In genomic region chr9:124016048-124016447, GRCm38 (mm10) we compare ENCODE assay signal across 41 mouse cellular contexts. TPM values are rescaled to one million over a fixed set of nuclear protein-coding genes. Genes with fewer than 3 reads are reported as not detected.
DNase-seq lines count a peak whose midpoint lies in the region; ATAC-seq and TF ChIP-seq lines count a peak whose summit lies in the region.
"Had no signal": no experiment of that assay in that cellular context is flagged by ENCODE, and none has a peak within 500 bp of the region (broad histone marks: within the 10 kb centered on the region; RNA-seq: fewer than 3 reads in every experiment).

No protein-coding gene starts in this region.

- 33% methylated on average over 2 of the region's 2 CpGs for WGBS in liver, postnatal 0 days (ENCODE audit: insufficient replicate concordance)
- 54% methylated on average over 2 of the region's 2 CpGs for WGBS in stomach, postnatal 0 days

- H3K4me1 ChIP-seq in bone marrow macrophage, adult 2 months (ENCODE audit: control insufficient read depth, insufficient read depth, low read length) = peaks cover 41% of the 10 kb centered on the region
- H3K4me1 ChIP-seq in liver, postnatal 0 days (ENCODE audit: insufficient read depth) = no peaks in the 10 kb centered on the region
- no peaks in the 10 kb centered on the region for H3K4me1 ChIP-seq in stomach, postnatal 0 days (replicated peaks; ENCODE audit: control insufficient read depth, insufficient read depth)
- H3K4me1 ChIP-seq: embryonic facial prominence, embryonic 12.5 days; heart, embryonic 12.5 days; hindbrain, embryonic 10.5 days; hindbrain, embryonic 15.5 days; kidney, embryonic 15.5 days; limb, embryonic 13.5 days; midbrain, embryonic 10.5 days had no signal

- no peaks in the 10 kb centered on the region for H3K36me3 ChIP-seq in liver, postnatal 0 days (replicated peaks; ENCODE audit: insufficient read depth, low read length)
- no peaks in the 10 kb centered on the region for H3K36me3 ChIP-seq in stomach, postnatal 0 days (ENCODE audit: control insufficient read depth, insufficient read depth, low read length)
- H3K36me3 ChIP-seq: embryonic facial prominence, embryonic 12.5 days; heart, embryonic 12.5 days; hindbrain, embryonic 10.5 days; hindbrain, embryonic 15.5 days; kidney, embryonic 15.5 days; limb, embryonic 13.5 days; midbrain, embryonic 10.5 days had no signal

- no peak overlapping the region for H3K4me3 ChIP-seq in bone marrow macrophage, adult 2 months (ENCODE audit: insufficient read depth, low read length)
- no peak overlapping the region for H3K4me3 ChIP-seq in liver, postnatal 0 days (ENCODE audit: low read depth, low read length)
- no peak overlapping the region for H3K4me3 ChIP-seq in stomach, postnatal 0 days (ENCODE audit: low read depth, low read length)
- H3K4me3 ChIP-seq: embryonic facial prominence, embryonic 12.5 days; heart, embryonic 12.5 days; hindbrain, embryonic 10.5 days; hindbrain, embryonic 15.5 days; kidney, embryonic 15.5 days; layer of hippocampus, adult 2 months; limb, embryonic 13.5 days; midbrain, embryonic 10.5 days had no signal

- TF ChIP-seq CTCF in bone marrow macrophage, adult 2 months (IDR thresholded peaks at IDR 0.05; ENCODE audit: low read depth, low read length) = no peak
- TF ChIP-seq CTCF in liver, postnatal 0 days (IDR thresholded peaks at IDR 0.05; ENCODE audit: low read depth) = no peak
- no peak for TF ChIP-seq CTCF in stomach, postnatal 0 days (IDR thresholded peaks at IDR 0.05; ENCODE audit: low read depth)

- no peak overlapping the region for H3K9ac ChIP-seq in liver, postnatal 0 days (replicated peaks)
- no peak overlapping the region for H3K9ac ChIP-seq in stomach, postnatal 0 days (ENCODE audit: low read length)
- H3K9ac ChIP-seq: embryonic facial prominence, embryonic 12.5 days; forebrain, postnatal 0 days; heart, embryonic 12.5 days; hindbrain, embryonic 15.5 days; kidney, embryonic 15.5 days; limb, embryonic 13.5 days had no signal

- peak; percentile 71; the same call in 1 of the 2 replicates for TF ChIP-seq EP300 in liver, postnatal 0 days (IDR thresholded peaks at IDR 0.05; ENCODE audit: low read depth)
- TF ChIP-seq EP300 in stomach, postnatal 0 days (optimal IDR thresholded peaks at IDR 0.05) = no peak

- no peaks in the 10 kb centered on the region for H3K27me3 ChIP-seq in liver, postnatal 0 days (ENCODE audit: insufficient read depth, low read length)
- H3K27me3 ChIP-seq in stomach, postnatal 0 days (ENCODE audit: control insufficient read depth, insufficient read depth, low read length) = no peaks in the 10 kb centered on the region
- H3K27me3 ChIP-seq: embryonic facial prominence, embryonic 12.5 days; heart, embryonic 12.5 days; hindbrain, embryonic 15.5 days; kidney, embryonic 15.5 days; limb, embryonic 13.5 days had no signal

- peak; percentile 74 for DNase-seq in 416B (ENCODE audit: low read depth)
- no peak for DNase-seq in liver, postnatal 0 days
- DNase-seq in layer of hippocampus, postnatal 36 days = no peak
- DNase-seq in kidney, adult 9 months = no peak
- DNase-seq in ovary, postnatal 36 days (ENCODE audit: low spot score) = no peak
- DNase-seq in stomach, postnatal 0 days (ENCODE audit: low spot score) = no peak
- DNase-seq: adrenal gland, adult 8-10 months; cerebellum, adult 8-10 months; cerebellum, postnatal 36 days; embryo, embryonic 11 days; forebrain, postnatal 0 days; gastrocnemius, postnatal 14 days; heart, adult 18-20 months; kidney, adult 11 months; kidney, postnatal 25 days; lung, adult 18-20 months; lung, postnatal 4 days; right cerebral cortex, postnatal 4 days; thymus, adult 2 months; thymus, postnatal 36 days had no signal

- no peak for TF ChIP-seq POLR2A in bone marrow macrophage, adult 2 months (IDR thresholded peaks at IDR 0.05; ENCODE audit: borderline replicate concordance, low read depth, low read length)

- no peak overlapping the region for H3K4me2 ChIP-seq in liver, postnatal 0 days (ENCODE audit: low read depth, low read length)
- no peak overlapping the region for H3K4me2 ChIP-seq in stomach, postnatal 0 days (replicated peaks; ENCODE audit: low read depth)
- H3K4me2 ChIP-seq: embryonic facial prominence, embryonic 12.5 days; heart, embryonic 12.5 days; hindbrain, embryonic 15.5 days; kidney, embryonic 15.5 days; limb, embryonic 13.5 days had no signal

- H3K27ac ChIP-seq in bone marrow macrophage, adult 2 months (ENCODE audit: insufficient read depth, low read depth, low read length) = 0 out of 2 replicates have a peak overlapping the region, but pooled peaks have one; percentile 8
- no peak overlapping the region for H3K27ac ChIP-seq in liver, postnatal 0 days (ENCODE audit: low read depth)
- no peak overlapping the region for H3K27ac ChIP-seq in stomach, postnatal 0 days (replicated peaks)
- H3K27ac ChIP-seq: embryonic facial prominence, embryonic 12.5 days; hindbrain, embryonic 10.5 days; hindbrain, embryonic 15.5 days; kidney, embryonic 15.5 days; layer of hippocampus, adult 2 months; limb, embryonic 13.5 days; midbrain, embryonic 10.5 days had no signal

- no peaks in the 10 kb centered on the region for H3K9me3 ChIP-seq in liver, postnatal 0 days (ENCODE audit: low read length)
- H3K9me3 ChIP-seq in stomach, postnatal 0 days (ENCODE audit: control insufficient read depth, low read length) = no peaks in the 10 kb centered on the region
- H3K9me3 ChIP-seq: embryonic facial prominence, embryonic 12.5 days; heart, embryonic 12.5 days; hindbrain, embryonic 10.5 days; hindbrain, embryonic 15.5 days; kidney, embryonic 15.5 days; limb, embryonic 13.5 days; midbrain, embryonic 10.5 days had no signal

- peak; percentile 44 to 57; a peak in 3 of 4 replicates for ATAC-seq in hematopoietic stem cell, adult 5-6 weeks (replicated peaks in 1 of 2; ENCODE audit: insufficient read depth in 1 of 2, low FRiP score in 2 of 2, low TSS enrichment in 1 of 2, low read depth in 1 of 2, poor library complexity in 2 of 2, severe bottlenecking in 2 of 2)
- peak; percentile 23; the same call in 1 of the 2 replicates for ATAC-seq in liver, postnatal 0 days
- no peak for ATAC-seq in stomach, postnatal 0 days (ENCODE audit: low FRiP score, low TSS enrichment)
- ATAC-seq: activated CD4-positive, CD25-positive, alpha-beta regulatory T cell, adult 4 months; forebrain, postnatal 0 days; inflammation-experienced regulatory T-cells, adult 6 months; lung, postnatal 0 days; midbrain, embryonic 16.5 days had no signal

RNA-seq across cellular contexts. Expression of gene Ccr3, which starts 5.7 kb away (rescaled TPM):
- 4.6 and 4.9 TPM in 2 replicates for polyA plus RNA-seq in bone marrow macrophage, adult 2 months (2012; ENCODE audit: insufficient read depth, insufficient read length, missing spikeins)
- total RNA-seq in hematopoietic stem cell, adult 5-6 weeks (2017) = 0.35 and 1.8 TPM in 2 replicates
- polyA plus RNA-seq in liver, postnatal 0 days (2015; fragmentation: Nextera tagmentation; extraction: Ambion mirVana) = 0.40 and 0.42 TPM in 2 replicates
- not detected for total RNA-seq in layer of hippocampus, postnatal 36 days (2021)
- polyA plus RNA-seq in stomach, postnatal 0 days (2015; fragmentation: Nextera tagmentation; extraction: Ambion mirVana) = 0.02 and 0.04 TPM in 2 replicates
- total RNA-seq: adrenal gland, adult 8-10 months; gastrocnemius, postnatal 14 days; heart, adult 18-20 months; layer of hippocampus, adult 2 months; layer of hippocampus, postnatal 14 days; left cerebral cortex, adult 8-10 months; left cerebral cortex, postnatal 36 days had no signal
- polyA plus RNA-seq: embryonic facial prominence, embryonic 12.5 days; forebrain, embryonic 11.5 days; forebrain, postnatal 0 days; heart, postnatal 0 days; hindbrain, embryonic 10.5 days; hindbrain, embryonic 15.5 days; midbrain, embryonic 10.5 days; midbrain, embryonic 16.5 days; neural tube, embryonic 11.5 days had no signal

RNA-seq across cellular contexts. Expression of gene Ccr1l1, which starts 37.8 kb away (rescaled TPM):
- polyA plus RNA-seq in bone marrow macrophage, adult 2 months (2012; ENCODE audit: insufficient read depth, insufficient read length, missing spikeins) = 1.3 TPM in 1 of 2 replicates, not detected in the other
- total RNA-seq in hematopoietic stem cell, adult 5-6 weeks (2017) = 0.44 TPM in 1 of 2 replicates, not detected in the other
- polyA plus RNA-seq in liver, postnatal 0 days (2015; fragmentation: Nextera tagmentation; extraction: Ambion mirVana) = 0.09 TPM in 1 of 2 replicates, not detected in the other
- not detected for total RNA-seq in layer of hippocampus, postnatal 36 days (2021)
- polyA plus RNA-seq in stomach, postnatal 0 days (2015; fragmentation: Nextera tagmentation; extraction: Ambion mirVana) = not detected in 2 replicates
- total RNA-seq: adrenal gland, adult 8-10 months; adrenal gland, postnatal 4 days; forebrain, postnatal 0 days; gastrocnemius, postnatal 14 days; heart, adult 18-20 months; layer of hippocampus, adult 2 months; layer of hippocampus, postnatal 14 days; left cerebral cortex, adult 8-10 months; left cerebral cortex, postnatal 36 days had no signal
- polyA plus RNA-seq: activated CD4-positive, CD25-positive, alpha-beta regulatory T cell, adult 4 months; embryonic facial prominence, embryonic 12.5 days; forebrain, embryonic 11.5 days; forebrain, postnatal 0 days; heart, embryonic 12.5 days; heart, postnatal 0 days; hindbrain, embryonic 10.5 days; hindbrain, embryonic 15.5 days; inflammation-experienced regulatory T-cells, adult 6 months; kidney, embryonic 15.5 days; limb, embryonic 13.5 days; lung, postnatal 0 days; midbrain, embryonic 10.5 days; midbrain, embryonic 16.5 days; neural tube, embryonic 11.5 days; thymus, adult 2 months had no signal

RNA-seq across cellular contexts. Expression of gene Ccr1, which starts 47.6 kb away (rescaled TPM):
- 6.0 and 6.5 TPM in 2 replicates for polyA plus RNA-seq in bone marrow macrophage, adult 2 months (2012; ENCODE audit: insufficient read depth, insufficient read length, missing spikeins)
- 3.6 and 11.7 TPM in 2 replicates for total RNA-seq in hematopoietic stem cell, adult 5-6 weeks (2017)
- polyA plus RNA-seq in liver, postnatal 0 days (2015; fragmentation: Nextera tagmentation; extraction: Ambion mirVana) = 2.9 and 3.0 TPM in 2 replicates
- total RNA-seq in layer of hippocampus, postnatal 36 days (2021) = under 1 TPM; 0.18 to 0.22 TPM
- 3.9 TPM in 2 replicates for polyA plus RNA-seq in stomach, postnatal 0 days (2015; fragmentation: Nextera tagmentation; extraction: Ambion mirVana)
